Mouse (Mus musculus): ENCODE results near the gene Fam129a. TPM values are rescaled to one million over a fixed set of nuclear protein-coding genes. Genes with fewer than 3 reads are reported as not detected.

The Fam129a gene
- total RNA-seq, 2 experiments from 2014 or later = 1.7 to 2.4 TPM

- DNase-seq (ENCODE audit: extremely low spot score in 1 of 2, low spot score in 1 of 2) = no peak
Measured at GRCm38 (mm10) chr1:151660883-151661282, 89.9 kb downstream of the Fam129a start.

- no peak for DNase-seq (ENCODE audit: extremely low spot score in 1 of 2, low spot score in 1 of 2)
Measured at GRCm38 (mm10) chr1:151661684-151662439, 90.9 kb downstream of the Fam129a start.

GRCm38 (mm10) chr1:151662958-151663357, 92.0 kb downstream of the Fam129a start:
- DNase-seq (ENCODE audit: extremely low spot score in 1 of 2, low spot score in 1 of 2) = no peak

- DNase-seq (ENCODE audit: extremely low spot score in 1 of 2, low spot score in 1 of 2) = no peak
Measured at GRCm38 (mm10) chr1:151664384-151664783, 93.4 kb downstream of the Fam129a start.

GRCm38 (mm10) chr1:151664837-151665431, 93.9 kb downstream of the Fam129a start:
- DNase-seq (ENCODE audit: extremely low spot score in 1 of 2, low spot score in 1 of 2) = no peak

GRCm38 (mm10) chr1:151667351-151668074, 96.5 kb downstream of the Fam129a start:
- no peak for DNase-seq (ENCODE audit: extremely low spot score in 1 of 2, low spot score in 1 of 2)

- no peak for DNase-seq (ENCODE audit: extremely low spot score in 1 of 2, low spot score in 1 of 2)
Measured at GRCm38 (mm10) chr1:151670006-151670591, 99.1 kb downstream of the Fam129a start.

GRCm38 (mm10) chr1:151675684-151676083, 104.7 kb downstream of the Fam129a start:
- no peak for DNase-seq (ENCODE audit: extremely low spot score in 1 of 2, low spot score in 1 of 2)

GRCm38 (mm10) chr1:151677185-151677809, 106.3 kb downstream of the Fam129a start:
- DNase-seq (ENCODE audit: extremely low spot score in 1 of 2, low spot score in 1 of 2) = no peak

GRCm38 (mm10) chr1:151677975-151678374, 107.0 kb downstream of the Fam129a start:
- DNase-seq (ENCODE audit: extremely low spot score in 1 of 2, low spot score in 1 of 2) = no peak

- DNase-seq (ENCODE audit: extremely low spot score in 1 of 2, low spot score in 1 of 2) = no peak
Measured at GRCm38 (mm10) chr1:151679153-151679552, 108.2 kb downstream of the Fam129a start.

- DNase-seq (ENCODE audit: extremely low spot score in 1 of 2, low spot score in 1 of 2) = no peak
Measured at GRCm38 (mm10) chr1:151679883-151680613, 109.1 kb downstream of the Fam129a start.

GRCm38 (mm10) chr1:151680971-151681370, 110.0 kb downstream of the Fam129a start:
- no peak for DNase-seq (ENCODE audit: extremely low spot score in 1 of 2, low spot score in 1 of 2)

GRCm38 (mm10) chr1:151682896-151683295, 111.9 kb downstream of the Fam129a start:
- no peak for DNase-seq (ENCODE audit: extremely low spot score in 1 of 2, low spot score in 1 of 2)

- no peak for DNase-seq (ENCODE audit: extremely low spot score in 1 of 2, low spot score in 1 of 2)
Measured at GRCm38 (mm10) chr1:151684451-151684892, 113.5 kb downstream of the Fam129a start.

- no peak for DNase-seq (ENCODE audit: extremely low spot score in 1 of 2, low spot score in 1 of 2)
Measured at GRCm38 (mm10) chr1:151684978-151685377, 114.0 kb downstream of the Fam129a start.

- DNase-seq (ENCODE audit: extremely low spot score in 1 of 2, low spot score in 1 of 2) = no peak
Measured at GRCm38 (mm10) chr1:151685666-151686309, 114.8 kb downstream of the Fam129a start.

GRCm38 (mm10) chr1:151686696-151687095, 115.7 kb downstream of the Fam129a start:
- DNase-seq (ENCODE audit: extremely low spot score in 1 of 2, low spot score in 1 of 2) = no peak

- no peak for DNase-seq (ENCODE audit: extremely low spot score in 1 of 2, low spot score in 1 of 2)
Measured at GRCm38 (mm10) chr1:151689032-151689431, 118.0 kb downstream of the Fam129a start.

Measured in layer of hippocampus, postnatal 25 days (tissue).